ENCODE assay signal across 18 mouse cellular contexts in the genomic region with DNA sequence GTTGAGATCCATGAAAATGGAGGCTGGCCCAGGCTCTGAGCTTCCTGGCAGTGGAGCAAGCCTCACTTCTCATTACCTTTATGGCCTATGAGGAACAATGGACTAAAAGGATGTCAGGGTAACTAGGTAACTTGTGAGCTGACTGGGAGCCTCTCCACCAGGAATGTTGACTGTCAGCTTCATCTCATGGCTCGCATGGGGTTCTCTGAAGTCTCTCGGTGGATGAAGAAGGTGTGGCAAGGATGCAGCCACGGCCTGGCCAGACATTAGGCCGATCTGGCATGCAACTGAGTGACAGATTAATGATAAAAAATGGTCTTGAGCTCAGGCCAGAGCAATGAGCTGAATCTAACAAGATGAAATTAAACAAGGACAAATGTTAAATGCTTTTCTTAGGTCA.
"Had no signal": no experiment of that assay in that cellular context is flagged by ENCODE, and none has a peak within 500 bp of the region (broad histone marks: within the 10 kb centered on the region; RNA-seq: fewer than 3 reads in every experiment).

No protein-coding gene starts in this region.

- ATAC-seq: liver, postnatal 0 days; midbrain, embryonic 16.5 days had no signal

- H3K4me3 ChIP-seq: midbrain, embryonic 10.5 days; myocyte; neural tube, embryonic 13.5 days; neural tube, embryonic 15.5 days had no signal

- H3K36me3 ChIP-seq: neural tube, embryonic 15.5 days had no signal

- H3K27ac ChIP-seq: midbrain, embryonic 10.5 days; neural tube, embryonic 13.5 days; neural tube, embryonic 15.5 days had no signal

- H3K9me3 ChIP-seq: neural tube, embryonic 15.5 days had no signal

- H3K27me3 ChIP-seq: neural tube, embryonic 13.5 days; neural tube, embryonic 15.5 days had no signal

- DNase-seq: liver, postnatal 0 days; lung, embryonic 14.5 days; lung, postnatal 10 days; lung, postnatal 4 days; midbrain, embryonic 14.5 days; retina, postnatal 1 day; right cerebral cortex, adult 18-20 months; right cerebral cortex, postnatal 25 days; right cerebral cortex, postnatal 4 days; spleen, adult 18-20 months; thymus, adult 18-20 months; thymus, postnatal 14 days; thymus, postnatal 36 days had no signal

- H3K4me2 ChIP-seq: lung, embryonic 14.5 days; neural tube, embryonic 13.5 days; neural tube, embryonic 15.5 days had no signal

- H3K4me1 ChIP-seq: midbrain, embryonic 10.5 days; neural tube, embryonic 13.5 days; neural tube, embryonic 15.5 days had no signal

- H3K9ac ChIP-seq: liver, postnatal 0 days; lung, embryonic 14.5 days; neural tube, embryonic 13.5 days; neural tube, embryonic 15.5 days had no signal
